Mouse (Mus musculus): ENCODE data around the gene Asic2. TPM values are rescaled to one million over a fixed set of nuclear protein-coding genes. Genes with fewer than 3 reads are reported as not detected.

Gene Asic2
- polyA plus RNA-seq, 1 experiment from 2014 or later = 0.47 TPM

- Histone ChIP-seq H3K36me3 (ENCODE audit: control insufficient read depth, insufficient read depth, low read length) (no peaks in the 10 kb centered on the region), H3K4me1 (replicated peaks; ENCODE audit: control insufficient read depth, insufficient read depth) (no peaks in the 10 kb centered on the region)
- WGBS = 41% methylated on average over 2 of the region's 3 CpGs
These were observed 487.1 kb downstream of the Asic2 start for GRCm38 (mm10) chr11:81481198-81481597.

DNA sequence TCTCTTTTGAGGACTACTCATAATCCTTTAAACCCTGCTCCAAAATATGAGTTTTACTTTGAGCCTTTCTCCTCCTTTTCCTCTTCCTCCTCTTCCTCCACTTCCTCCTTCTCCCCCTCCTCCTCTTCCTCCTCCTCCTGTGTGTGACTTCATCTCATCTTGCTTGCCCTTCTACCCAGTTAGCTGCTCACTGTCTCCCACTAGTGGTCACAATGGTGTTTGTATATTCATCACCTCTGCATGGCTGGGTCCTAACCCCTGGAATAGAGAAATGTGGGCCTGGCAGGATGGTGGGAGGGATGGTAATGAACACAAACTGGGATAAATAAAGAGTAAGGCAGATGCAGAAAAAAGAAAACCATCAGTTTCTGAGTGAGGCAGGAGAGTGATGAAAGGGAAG, 492.0 kb downstream of the Asic2 start:
- H3K9me3 ChIP-seq (ENCODE audit: control insufficient read depth, low read length) = no peaks in the 10 kb centered on the region
- no peaks in the 10 kb centered on the region for H3K27me3 ChIP-seq (ENCODE audit: control insufficient read depth, insufficient read depth, low read length)
- H3K9ac ChIP-seq (ENCODE audit: low read length) = no peak overlapping the region
- H3K27ac ChIP-seq (replicated peaks) = no peak overlapping the region
- no peak overlapping the region for H3K4me3 ChIP-seq (ENCODE audit: low read depth, low read length)
- DNase-seq (ENCODE audit: low spot score) (no peak), ATAC-seq (ENCODE audit: low FRiP score, low TSS enrichment) (no peak)
- H3K4me1 ChIP-seq (replicated peaks; ENCODE audit: control insufficient read depth, insufficient read depth) = no peaks in the 10 kb centered on the region
- no peak overlapping the region for H3K4me2 ChIP-seq (replicated peaks; ENCODE audit: low read depth)
- TF ChIP-seq CTCF (IDR thresholded peaks at IDR 0.05; ENCODE audit: low read depth) = peak; percentile 65
- TF ChIP-seq EP300 (optimal IDR thresholded peaks at IDR 0.05) = no peak
- no peaks in the 10 kb centered on the region for H3K36me3 ChIP-seq (ENCODE audit: control insufficient read depth, insufficient read depth, low read length)

More at GRCm38 (mm10) chr11:81481198-81481597, 487.1 kb downstream of the Asic2 start:
- no peaks in the 10 kb centered on the region for H3K9me3 ChIP-seq (ENCODE audit: control insufficient read depth, low read length)
- TF ChIP-seq CTCF (IDR thresholded peaks at IDR 0.05; ENCODE audit: low read depth) (no peak), EP300 (optimal IDR thresholded peaks at IDR 0.05) (no peak)
- no peak overlapping the region for H3K9ac ChIP-seq (ENCODE audit: low read length)
- ATAC-seq (ENCODE audit: low FRiP score, low TSS enrichment) (no peak), DNase-seq (ENCODE audit: low spot score) (no peak)
- H3K4me2 ChIP-seq (replicated peaks; ENCODE audit: low read depth) = no peak overlapping the region
- no peak overlapping the region for H3K27ac ChIP-seq (replicated peaks)
- H3K4me3 ChIP-seq (ENCODE audit: low read depth, low read length) = no peak overlapping the region
- no peaks in the 10 kb centered on the region for H3K27me3 ChIP-seq (ENCODE audit: control insufficient read depth, insufficient read depth, low read length)

- Histone ChIP-seq H3K27ac (replicated peaks) (no peak overlapping the region), H3K4me1 (replicated peaks; ENCODE audit: control insufficient read depth, insufficient read depth) (no peaks in the 10 kb centered on the region), H3K9me3 (ENCODE audit: control insufficient read depth, low read length) (no peaks in the 10 kb centered on the region), H3K36me3 (ENCODE audit: control insufficient read depth, insufficient read depth, low read length) (no peaks in the 10 kb centered on the region), H3K4me3 (ENCODE audit: low read depth, low read length) (no peak overlapping the region), H3K9ac (ENCODE audit: low read length) (no peak overlapping the region), H3K27me3 (ENCODE audit: control insufficient read depth, insufficient read depth, low read length) (no peaks in the 10 kb centered on the region), H3K4me2 (replicated peaks; ENCODE audit: low read depth) (no peak overlapping the region)
- ATAC-seq (ENCODE audit: low FRiP score, low TSS enrichment) = no peak
- 77% methylated on average over 2 of the region's 2 CpGs for WGBS
- DNase-seq (ENCODE audit: low spot score) = no peak
- no peak for TF ChIP-seq CTCF (IDR thresholded peaks at IDR 0.05; ENCODE audit: low read depth)
- no peak for TF ChIP-seq EP300 (optimal IDR thresholded peaks at IDR 0.05)
These were observed 494.1 kb downstream of the Asic2 start for GRCm38 (mm10) chr11:81474121-81474520.

DNA sequence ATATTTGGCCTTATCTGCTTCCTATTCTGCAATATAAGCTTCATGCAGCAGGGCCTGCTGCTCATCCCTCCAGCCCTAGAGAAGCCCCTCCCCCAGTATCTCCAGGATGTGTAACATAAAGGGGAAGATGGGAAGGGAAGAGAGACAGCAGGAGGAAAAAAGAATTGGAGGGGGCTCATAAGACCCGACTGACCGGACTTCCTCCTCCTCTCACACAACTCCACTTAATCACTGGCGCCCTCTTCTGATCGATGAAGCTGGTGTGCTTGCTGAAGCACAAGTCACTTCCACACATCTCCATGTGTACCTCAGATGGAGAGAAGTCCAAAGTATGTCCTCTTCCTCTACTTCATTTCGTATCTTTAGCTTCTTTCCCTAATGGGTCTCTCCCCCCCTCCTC, 506.1 kb downstream of the Asic2 start:
- no peaks in the 10 kb centered on the region for H3K27me3 ChIP-seq (ENCODE audit: control insufficient read depth, insufficient read depth, low read length)
- no peaks in the 10 kb centered on the region for H3K4me1 ChIP-seq (replicated peaks; ENCODE audit: control insufficient read depth, insufficient read depth)
- ATAC-seq (ENCODE audit: low FRiP score, low TSS enrichment) = no peak
- TF ChIP-seq CTCF (IDR thresholded peaks at IDR 0.05; ENCODE audit: low read depth) (peak; percentile 70), EP300 (optimal IDR thresholded peaks at IDR 0.05) (no peak)
- no peak overlapping the region for H3K4me2 ChIP-seq (replicated peaks; ENCODE audit: low read depth)
- H3K36me3 ChIP-seq (ENCODE audit: control insufficient read depth, insufficient read depth, low read length) = no peaks in the 10 kb centered on the region
- H3K9me3 ChIP-seq (ENCODE audit: control insufficient read depth, low read length) = no peaks in the 10 kb centered on the region
- H3K4me3 ChIP-seq (ENCODE audit: low read depth, low read length) = no peak overlapping the region
- WGBS = 11% methylated on average over 5 of the region's 5 CpGs
- no peak for DNase-seq (ENCODE audit: low spot score)
- no peak overlapping the region for H3K27ac ChIP-seq (replicated peaks)
- H3K9ac ChIP-seq (ENCODE audit: low read length) = no peak overlapping the region

GRCm38 (mm10) chr11:81461748-81462147, 506.5 kb downstream of the Asic2 start:
- ATAC-seq (ENCODE audit: low FRiP score, low TSS enrichment) (no peak), DNase-seq (ENCODE audit: low spot score) (no peak)
- TF ChIP-seq EP300 (optimal IDR thresholded peaks at IDR 0.05) = no peak
- TF ChIP-seq CTCF (IDR thresholded peaks at IDR 0.05; ENCODE audit: low read depth) = no peak
- no peaks in the 10 kb centered on the region for H3K4me1 ChIP-seq (replicated peaks; ENCODE audit: control insufficient read depth, insufficient read depth)
- 24% methylated on average over 4 of the region's 4 CpGs for WGBS
- no peak overlapping the region for H3K4me3 ChIP-seq (ENCODE audit: low read depth, low read length)
- H3K9ac ChIP-seq (ENCODE audit: low read length) = no peak overlapping the region
- no peaks in the 10 kb centered on the region for H3K36me3 ChIP-seq (ENCODE audit: control insufficient read depth, insufficient read depth, low read length)
- H3K4me2 ChIP-seq (replicated peaks; ENCODE audit: low read depth) = no peak overlapping the region
- no peaks in the 10 kb centered on the region for H3K9me3 ChIP-seq (ENCODE audit: control insufficient read depth, low read length)
- H3K27ac ChIP-seq (replicated peaks) = no peak overlapping the region
- H3K27me3 ChIP-seq (ENCODE audit: control insufficient read depth, insufficient read depth, low read length) = no peaks in the 10 kb centered on the region

DNA sequence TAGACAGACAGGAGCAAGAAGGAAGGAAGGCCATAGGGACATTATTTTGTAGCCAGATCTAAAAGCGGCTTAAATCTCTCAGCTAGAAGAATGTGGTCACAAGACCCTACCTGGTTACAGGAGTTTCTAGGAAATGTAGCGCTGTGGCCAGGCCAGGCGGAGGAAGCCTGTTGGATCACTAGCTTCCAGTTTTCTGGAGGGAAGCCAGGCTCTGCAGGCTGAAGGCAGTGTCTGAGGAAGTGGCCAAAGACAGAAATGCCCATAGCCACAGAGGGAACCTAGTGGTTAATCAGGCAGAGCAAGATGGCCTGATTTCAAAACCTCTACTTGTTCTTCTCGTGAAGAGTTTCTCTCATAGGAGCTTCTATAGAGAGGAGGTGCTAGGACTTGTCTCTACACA, 513.3 kb downstream of the Asic2 start:
- WGBS = 83% methylated on average over 4 of the region's 4 CpGs
- TF ChIP-seq CTCF (IDR thresholded peaks at IDR 0.05; ENCODE audit: low read depth) = no peak
- TF ChIP-seq EP300 (optimal IDR thresholded peaks at IDR 0.05) = no peak
- H3K9me3 ChIP-seq (ENCODE audit: control insufficient read depth, low read length) = no peaks in the 10 kb centered on the region
- H3K4me3 ChIP-seq (ENCODE audit: low read depth, low read length) = no peak overlapping the region
- H3K27me3 ChIP-seq (ENCODE audit: control insufficient read depth, insufficient read depth, low read length) = no peaks in the 10 kb centered on the region
- H3K9ac ChIP-seq (ENCODE audit: low read length) = no peak overlapping the region
- no peaks in the 10 kb centered on the region for H3K36me3 ChIP-seq (ENCODE audit: control insufficient read depth, insufficient read depth, low read length)
- H3K4me2 ChIP-seq (replicated peaks; ENCODE audit: low read depth) = no peak overlapping the region
- DNase-seq (ENCODE audit: low spot score) = no peak
- no peak overlapping the region for H3K27ac ChIP-seq (replicated peaks)
- no peak for ATAC-seq (ENCODE audit: low FRiP score, low TSS enrichment)
- H3K4me1 ChIP-seq (replicated peaks; ENCODE audit: control insufficient read depth, insufficient read depth) = no peaks in the 10 kb centered on the region

Data from stomach, postnatal 0 days (tissue).